In genomic region chr6:126371971-126372370, GRCm38 (mm10) we compare ENCODE assay signal across 8 mouse cellular contexts.
A peak's percentile ranks its signal among the peaks of the same experiment; 100 is the strongest.
DNase-seq lines count a peak whose midpoint lies in the region; ATAC-seq lines count a peak whose summit lies in the region.
"Had no signal": no experiment of that assay in that cellular context is flagged by ENCODE, and none has a peak within 500 bp of the region (broad histone marks: within the 10 kb centered on the region; RNA-seq: fewer than 3 reads in every experiment).

No protein-coding gene starts in this region.

- no peak overlapping the region for H3K27ac ChIP-seq in embryonic facial prominence, embryonic 11.5 days (replicated peaks; ENCODE audit: low read depth, low read length)
- no peak overlapping the region for H3K27ac ChIP-seq in kidney, embryonic 14.5 days (ENCODE audit: low read depth, low read length)
- H3K27ac ChIP-seq: midbrain, embryonic 12.5 days had no signal

- H3K36me3 ChIP-seq in embryonic facial prominence, embryonic 11.5 days (replicated peaks; ENCODE audit: control insufficient read depth, insufficient read depth, low read depth, low read length) = no peaks in the 10 kb centered on the region
- no peaks in the 10 kb centered on the region for H3K36me3 ChIP-seq in kidney, embryonic 14.5 days (ENCODE audit: control insufficient read depth, insufficient read depth, low read length)
- H3K36me3 ChIP-seq: midbrain, embryonic 12.5 days had no signal

- no peak for ATAC-seq in embryonic facial prominence, embryonic 11.5 days (replicated peaks; ENCODE audit: insufficient number of reproducible peaks, low FRiP score, low TSS enrichment, low read depth)
- 0 out of 2 replicates have a peak, but pooled peaks have one; percentile 53 for ATAC-seq in kidney, embryonic 14.5 days (ENCODE audit: low FRiP score, low TSS enrichment)
- no peak for ATAC-seq in activated CD4-positive, CD25-positive, alpha-beta regulatory T cell, adult 4 months

- no peak overlapping the region for H3K9ac ChIP-seq in embryonic facial prominence, embryonic 11.5 days (replicated peaks; ENCODE audit: low read length)
- no peak overlapping the region for H3K9ac ChIP-seq in kidney, embryonic 14.5 days (ENCODE audit: low read depth, low read length)
- H3K9ac ChIP-seq: midbrain, embryonic 12.5 days had no signal

- H3K4me1 ChIP-seq in embryonic facial prominence, embryonic 11.5 days (ENCODE audit: control insufficient read depth, insufficient read depth, low read length) = no peaks in the 10 kb centered on the region
- no peaks in the 10 kb centered on the region; the same call in 1 of the 2 replicates for H3K4me1 ChIP-seq in kidney, embryonic 14.5 days (ENCODE audit: control insufficient read depth, insufficient read depth, low read length)
- H3K4me1 ChIP-seq: midbrain, embryonic 12.5 days had no signal

- DNase-seq in ovary, postnatal 14 days (ENCODE audit: low spot score) = peak; percentile 38
- DNase-seq in ovary, postnatal 36 days (ENCODE audit: low spot score) = no peak
- peak; percentile 23 for DNase-seq in adrenal gland, postnatal 25 days
- peak; percentile 77 for DNase-seq in embryonic facial prominence, embryonic 11.5 days (ENCODE audit: low spot score)
- peak; percentile 70 for DNase-seq in lung, postnatal 10 days

- H3K4me2 ChIP-seq in embryonic facial prominence, embryonic 11.5 days (ENCODE audit: low read depth, low read length) = no peak overlapping the region
- no peak overlapping the region for H3K4me2 ChIP-seq in kidney, embryonic 14.5 days (replicated peaks; ENCODE audit: low read depth, low read length)
- H3K4me2 ChIP-seq: midbrain, embryonic 12.5 days had no signal

- H3K27me3 ChIP-seq in embryonic facial prominence, embryonic 11.5 days (ENCODE audit: control insufficient read depth, insufficient read depth, low read length) = no peaks in the 10 kb centered on the region
- no peaks in the 10 kb centered on the region for H3K27me3 ChIP-seq in kidney, embryonic 14.5 days (ENCODE audit: control insufficient read depth, insufficient read depth, low read length)
- H3K27me3 ChIP-seq: midbrain, embryonic 12.5 days had no signal

- H3K9me3 ChIP-seq in embryonic facial prominence, embryonic 11.5 days (replicated peaks; ENCODE audit: control insufficient read depth, low read length) = no peaks in the 10 kb centered on the region
- H3K9me3 ChIP-seq in kidney, embryonic 14.5 days (ENCODE audit: control insufficient read depth, low read length) = no peaks in the 10 kb centered on the region
- H3K9me3 ChIP-seq: midbrain, embryonic 12.5 days had no signal

- no peak overlapping the region for H3K4me3 ChIP-seq in embryonic facial prominence, embryonic 11.5 days (ENCODE audit: low read depth, low read length)
- no peak overlapping the region for H3K4me3 ChIP-seq in kidney, embryonic 14.5 days (ENCODE audit: low read length)
- H3K4me3 ChIP-seq: midbrain, embryonic 12.5 days had no signal

- WGBS in embryonic facial prominence, embryonic 11.5 days = 54% methylated on average over 5 of the region's 5 CpGs
- 69% methylated on average over 5 of the region's 5 CpGs for WGBS in kidney, embryonic 14.5 days
